Mouse (Mus musculus) testis, postnatal 10 days (tissue): ENCODE measurements at regions not wholly inside any gene's neighbourhood (a gene's known extent, or its start where the extent isn't known, plus 50 kb on each side); places are given as distances from the start of the nearest gene placed in this dataset.

ENCODE experiments used
- DNase-seq: peaks from one replicate; pipeline ENCODE4 v3.0.0; 2021; ENCODE audit warnings: low spot score

- DNase-seq = no peak
Observed at GRCm38 (mm10) chrX:77190863-77191262, 319.9 kb upstream of the Tbl1x start.

- peak; percentile 78 for DNase-seq
Observed at GRCm38 (mm10) chrX:77208726-77209125, 302.1 kb upstream of the Tbl1x start.

GRCm38 (mm10) chrX:77219355-77219754, 291.5 kb upstream of the Tbl1x start:
- DNase-seq = no peak
